Mouse (Mus musculus): ENCODE results near the gene Sdk1. TPM values are rescaled to one million over a fixed set of nuclear protein-coding genes. Genes with fewer than 3 reads are reported as not detected.

Sdk1 gene
- polyA plus RNA-seq, 1 experiment from 2014 or later: 2.0 TPM

DNA sequence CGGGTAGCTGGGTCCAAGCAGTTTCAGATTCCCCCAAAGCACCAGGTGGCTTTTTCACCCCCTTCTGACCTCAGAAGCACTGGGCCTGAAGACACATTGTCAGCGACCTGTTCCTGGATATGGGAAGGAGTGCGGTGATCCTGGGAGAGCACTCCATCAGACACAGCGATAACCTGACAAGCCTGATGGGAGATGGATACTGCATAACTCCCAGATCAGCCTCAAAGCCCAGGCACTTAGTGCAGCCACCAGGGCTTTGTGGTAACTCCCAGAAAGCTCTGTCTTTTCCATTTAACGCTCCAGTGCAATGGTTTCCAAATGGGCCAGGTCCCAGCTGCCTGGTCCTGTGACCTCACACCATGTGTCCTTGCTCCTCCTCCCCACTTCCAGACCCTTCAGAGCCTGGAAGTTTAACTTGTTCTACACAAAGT, 886.9 kb downstream of the Sdk1 start:
- H3K27ac ChIP-seq: 0 out of 2 replicates have a peak overlapping the region, but pooled peaks have one; percentile 29
- no peak overlapping the region for H3K4me3 ChIP-seq (replicated peaks)
- H3K4me1 ChIP-seq (replicated peaks): peaks cover 27% of the 10 kb centered on the region
- H3K4me2 ChIP-seq: no peak overlapping the region
- 0 out of 2 replicates have a peak, but pooled peaks have one; percentile 37 for ATAC-seq (ENCODE audit: insufficient number of reproducible peaks, insufficient read depth, low FRiP score, low TSS enrichment, low read depth)
- no peaks in the 10 kb centered on the region for H3K27me3 ChIP-seq
- no peaks in the 10 kb centered on the region for H3K9me3 ChIP-seq
- WGBS: 9% methylated on average over 5 of the region's 5 CpGs
- no peak overlapping the region for H3K9ac ChIP-seq (replicated peaks)
- no peaks in the 10 kb centered on the region for H3K36me3 ChIP-seq

DNA sequence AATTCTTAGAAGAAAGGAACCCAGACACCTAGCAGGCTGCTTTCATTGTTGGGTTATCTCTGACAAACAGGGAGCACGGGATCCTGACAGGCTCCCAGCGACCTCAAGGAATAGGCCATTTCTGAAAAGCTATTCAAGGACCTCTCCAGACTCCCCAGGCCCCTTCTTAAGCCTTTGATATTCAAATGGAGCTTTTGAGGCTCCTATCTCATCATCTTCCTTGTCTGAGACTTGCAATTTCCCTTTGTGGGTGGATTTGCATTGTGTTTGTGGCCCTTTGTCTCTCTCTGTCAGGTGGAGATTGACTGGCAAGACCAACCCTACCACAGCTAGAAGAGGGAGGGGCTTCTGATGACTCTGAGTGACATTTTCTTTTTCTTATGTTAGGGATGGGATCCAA, 888.7 kb downstream of the Sdk1 start:
- Histone ChIP-seq H3K36me3 (no peaks in the 10 kb centered on the region), H3K27ac (no peak overlapping the region), H3K4me3 (replicated peaks) (no peak overlapping the region), H3K4me2 (no peak overlapping the region), H3K27me3 (no peaks in the 10 kb centered on the region), H3K9ac (replicated peaks) (no peak overlapping the region), H3K4me1 (replicated peaks) (peaks cover 34% of the 10 kb centered on the region), H3K9me3 (no peaks in the 10 kb centered on the region)
- 12% methylated on average over 2 of the region's 2 CpGs for WGBS
- no peak for ATAC-seq (ENCODE audit: insufficient number of reproducible peaks, insufficient read depth, low FRiP score, low TSS enrichment, low read depth)

DNA sequence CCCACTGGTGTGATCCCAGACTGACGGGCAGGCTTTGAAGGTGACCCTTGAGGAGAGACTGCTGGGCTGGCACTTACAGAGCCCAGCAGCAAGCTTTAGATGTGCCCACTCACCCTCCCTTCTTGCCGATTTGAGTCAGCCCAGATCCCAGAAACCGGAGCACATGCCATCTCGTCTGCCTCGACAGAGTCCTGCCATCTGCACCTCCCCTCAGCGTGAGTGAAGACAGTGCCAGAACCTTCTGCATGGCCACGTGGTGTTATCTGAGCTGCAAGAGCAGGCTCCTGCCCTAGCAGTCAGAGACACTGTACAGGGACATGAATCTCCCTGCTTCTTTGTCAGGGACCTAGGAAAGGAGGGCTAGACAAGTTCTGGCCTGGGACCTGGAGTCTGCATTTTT, 898.7 kb downstream of the Sdk1 start:
- Histone ChIP-seq H3K27me3 (no peaks in the 10 kb centered on the region), H3K9me3 (no peaks in the 10 kb centered on the region), H3K4me2 (no peak overlapping the region), H3K36me3 (no peaks in the 10 kb centered on the region), H3K9ac (replicated peaks) (no peak overlapping the region), H3K4me3 (replicated peaks) (no peak overlapping the region), H3K27ac (no peak overlapping the region), H3K4me1 (replicated peaks) (no peaks in the 10 kb centered on the region)
- WGBS: 57% methylated on average over 7 of the region's 7 CpGs
- no peak for ATAC-seq (ENCODE audit: insufficient number of reproducible peaks, insufficient read depth, low FRiP score, low TSS enrichment, low read depth)

DNA sequence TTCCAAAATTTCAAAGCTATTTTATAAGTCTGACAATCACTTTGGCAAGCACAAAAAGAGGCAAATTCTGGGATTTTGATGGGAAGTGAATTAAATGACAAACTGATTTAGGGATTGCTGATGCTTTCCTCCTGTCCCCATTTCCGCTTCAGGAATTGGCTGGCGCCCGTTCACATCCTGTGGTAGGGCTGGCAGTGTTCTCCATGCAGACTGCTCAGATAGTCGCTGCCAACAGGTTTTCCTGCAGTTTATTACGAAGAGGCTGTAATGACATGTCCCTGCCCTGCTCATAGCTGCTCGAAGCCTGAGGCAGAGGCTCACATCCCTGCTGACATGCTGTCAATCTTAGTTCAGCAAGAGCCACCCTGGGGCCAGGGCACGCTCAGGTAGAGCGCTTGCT, 908.3 kb downstream of the Sdk1 start:
- no peak overlapping the region for H3K9ac ChIP-seq (replicated peaks)
- H3K27me3 ChIP-seq: no peaks in the 10 kb centered on the region
- no peak overlapping the region for H3K4me2 ChIP-seq
- ATAC-seq (ENCODE audit: insufficient number of reproducible peaks, insufficient read depth, low FRiP score, low TSS enrichment, low read depth): no peak
- peaks cover 19% of the 10 kb centered on the region; the same call in 1 of the 2 replicates for H3K9me3 ChIP-seq
- no peaks in the 10 kb centered on the region for H3K4me1 ChIP-seq (replicated peaks)
- WGBS: 80% methylated on average over 8 of the region's 8 CpGs
- no peak overlapping the region for H3K4me3 ChIP-seq (replicated peaks)
- H3K27ac ChIP-seq: no peak overlapping the region
- no peaks in the 10 kb centered on the region for H3K36me3 ChIP-seq

DNA sequence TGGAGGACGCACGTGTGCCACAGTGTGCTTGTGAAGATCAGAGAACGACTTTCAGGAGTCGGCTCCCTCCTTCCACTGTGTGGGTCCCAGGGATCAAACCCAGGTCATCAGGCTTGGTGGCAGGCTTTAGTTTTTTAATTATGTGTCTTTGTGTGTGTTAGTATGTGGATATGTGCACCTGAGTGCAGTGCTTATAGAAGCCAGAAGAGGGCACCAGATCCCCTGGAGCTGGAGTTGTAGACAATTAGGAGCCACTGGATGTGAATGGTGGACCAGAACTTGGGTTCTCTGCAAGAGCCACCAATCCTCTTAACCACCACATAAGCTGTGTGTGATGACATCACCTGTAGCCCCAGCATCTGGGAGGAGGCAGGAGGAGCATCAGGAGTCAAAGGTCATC, 909.5 kb downstream of the Sdk1 start:
- Histone ChIP-seq H3K27me3 (no peaks in the 10 kb centered on the region), H3K9ac (replicated peaks) (no peak overlapping the region), H3K27ac (no peak overlapping the region), H3K9me3 (peaks cover 19% of the 10 kb centered on the region; the same call in 1 of the 2 replicates), H3K4me3 (replicated peaks) (no peak overlapping the region), H3K4me1 (replicated peaks) (no peaks in the 10 kb centered on the region), H3K36me3 (no peaks in the 10 kb centered on the region), H3K4me2 (no peak overlapping the region)
- 94% methylated on average over 4 of the region's 4 CpGs for WGBS
- no peak for ATAC-seq (ENCODE audit: insufficient number of reproducible peaks, insufficient read depth, low FRiP score, low TSS enrichment, low read depth)

DNA sequence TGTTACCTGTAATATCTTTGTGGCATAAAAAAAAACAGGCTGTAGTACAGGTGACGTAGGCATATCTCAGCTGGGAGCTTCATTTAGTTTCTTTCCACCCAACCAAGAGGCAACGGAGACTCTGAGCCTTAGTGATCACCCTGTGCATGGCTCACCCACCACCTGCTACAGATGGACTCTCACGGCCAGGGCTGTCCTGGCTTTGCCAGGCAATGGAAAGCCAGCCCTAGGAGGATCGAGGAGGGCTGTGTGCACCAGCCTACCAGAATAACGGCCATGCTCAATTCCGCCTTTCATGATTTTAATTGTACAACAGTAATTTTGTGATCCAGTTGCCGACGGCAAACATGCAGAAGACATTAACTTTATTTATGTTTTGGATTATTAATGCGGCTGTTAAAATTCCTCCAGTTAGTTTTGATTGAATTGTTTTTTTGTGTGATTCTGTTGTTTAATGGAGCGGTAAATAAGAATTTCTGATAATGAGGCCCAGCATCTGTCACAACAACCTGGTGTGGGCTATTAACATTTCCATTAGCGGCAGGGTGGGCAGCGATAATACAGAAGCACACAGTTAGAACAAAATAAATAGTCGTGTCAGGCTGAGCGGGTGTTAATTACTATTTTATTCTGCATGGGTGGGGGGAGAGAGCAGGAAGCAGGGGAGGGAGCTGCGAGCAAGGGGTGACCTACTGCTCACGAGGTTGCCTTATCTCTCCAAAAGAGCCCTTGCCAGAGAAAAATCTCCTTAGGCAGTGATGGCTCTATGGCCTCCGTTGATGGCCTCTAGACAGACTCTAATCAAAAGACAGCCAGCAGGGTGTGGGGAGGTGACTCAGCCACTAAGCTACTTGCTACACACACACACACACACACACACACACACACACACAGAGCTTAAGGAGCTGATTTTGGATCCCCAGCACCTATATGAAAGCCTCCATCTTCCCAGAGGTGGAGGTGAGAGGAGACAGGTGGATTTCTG, 915.9 kb downstream of the Sdk1 start:
- no peak overlapping the region for H3K27ac ChIP-seq
- no peaks in the 10 kb centered on the region for H3K4me1 ChIP-seq (replicated peaks)
- no peak overlapping the region for H3K4me3 ChIP-seq (replicated peaks)
- H3K4me2 ChIP-seq: no peak overlapping the region
- no peak overlapping the region for H3K9ac ChIP-seq (replicated peaks)
- no peak for ATAC-seq (ENCODE audit: insufficient number of reproducible peaks, insufficient read depth, low FRiP score, low TSS enrichment, low read depth)
- peaks cover 6% of the 10 kb centered on the region; the same call in 1 of the 2 replicates for H3K9me3 ChIP-seq
- no peaks in the 10 kb centered on the region for H3K36me3 ChIP-seq
- 55% methylated on average over 17 of the region's 17 CpGs for WGBS
- no peaks in the 10 kb centered on the region for H3K27me3 ChIP-seq

DNA sequence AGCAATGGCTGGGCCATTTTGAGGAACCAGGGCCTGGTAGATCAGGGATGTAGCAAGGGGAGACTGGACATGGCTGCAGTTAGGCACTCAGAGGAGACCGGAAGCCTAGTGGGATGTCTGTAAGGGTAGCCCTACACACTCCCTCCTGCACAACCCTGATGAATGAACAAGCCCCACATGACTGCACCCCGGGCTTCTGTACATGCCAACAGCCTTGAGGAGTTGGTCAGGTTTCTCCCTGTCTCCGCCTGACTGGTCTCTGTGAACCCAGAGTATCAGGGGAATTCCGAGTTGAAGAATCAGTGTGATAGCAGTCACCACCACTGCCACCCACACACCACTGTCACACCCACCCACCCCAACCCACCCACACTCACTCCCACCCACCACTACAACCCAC, 922.2 kb downstream of the Sdk1 start:
- H3K9me3 ChIP-seq: 0 out of 2 replicates have a peak, but pooled peaks cover 6% of the 10 kb centered on the region
- H3K27ac ChIP-seq: no peak overlapping the region
- no peak for ATAC-seq (ENCODE audit: insufficient number of reproducible peaks, insufficient read depth, low FRiP score, low TSS enrichment, low read depth)
- H3K9ac ChIP-seq (replicated peaks): no peak overlapping the region
- H3K27me3 ChIP-seq: no peaks in the 10 kb centered on the region
- no peaks in the 10 kb centered on the region for H3K36me3 ChIP-seq
- no peaks in the 10 kb centered on the region for H3K4me1 ChIP-seq (replicated peaks)
- WGBS: 85% methylated on average over 4 of the region's 4 CpGs
- H3K4me2 ChIP-seq: no peak overlapping the region
- no peak overlapping the region for H3K4me3 ChIP-seq (replicated peaks)

DNA sequence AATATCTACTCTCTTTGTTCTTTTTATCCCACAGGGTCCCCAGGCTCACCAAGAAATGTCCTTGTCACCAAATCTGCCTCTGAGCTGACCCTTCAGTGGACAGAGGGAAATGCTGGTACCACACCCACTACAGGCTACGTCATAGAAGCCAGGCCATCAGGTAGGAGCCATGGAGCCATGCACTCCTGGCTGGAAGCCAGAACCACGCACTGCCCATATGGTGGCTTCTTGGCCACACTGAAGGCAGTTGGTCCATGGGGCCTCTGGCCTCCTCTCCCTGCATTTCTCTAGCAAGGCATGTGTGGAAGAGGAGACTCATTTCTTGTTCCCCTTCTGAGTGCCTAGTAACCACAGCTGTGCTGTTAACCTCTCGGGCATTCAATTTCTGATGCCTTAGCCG, 932.3 kb downstream of the Sdk1 start:
- no peak overlapping the region for H3K4me2 ChIP-seq
- no peaks in the 10 kb centered on the region for H3K9me3 ChIP-seq
- no peaks in the 10 kb centered on the region for H3K36me3 ChIP-seq
- no peaks in the 10 kb centered on the region for H3K27me3 ChIP-seq
- H3K4me1 ChIP-seq (replicated peaks): no peaks in the 10 kb centered on the region
- no peak overlapping the region for H3K4me3 ChIP-seq (replicated peaks)
- H3K9ac ChIP-seq (replicated peaks): no peak overlapping the region
- H3K27ac ChIP-seq: no peak overlapping the region
- WGBS: 87% methylated on average over 4 of the region's 4 CpGs
- no peak for ATAC-seq (ENCODE audit: insufficient number of reproducible peaks, insufficient read depth, low FRiP score, low TSS enrichment, low read depth)

DNA sequence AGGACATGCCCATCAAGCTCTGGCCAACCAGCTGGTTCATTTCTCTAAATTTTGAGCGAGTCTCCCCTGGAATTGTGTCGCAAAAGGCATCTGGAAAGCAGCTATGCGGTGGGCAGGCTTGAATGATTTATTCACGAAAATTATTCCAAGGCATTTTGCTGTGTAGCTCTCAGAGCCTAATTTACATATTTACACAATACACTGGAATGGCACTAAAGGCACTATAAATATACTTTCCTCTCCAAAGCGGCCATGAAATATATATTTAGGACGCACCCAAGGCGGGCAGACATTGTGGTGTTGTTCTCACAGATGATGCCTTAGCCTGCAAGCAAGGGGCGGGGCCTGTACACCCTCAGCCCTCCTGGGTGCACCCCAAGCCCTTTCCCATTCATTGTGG, 936.9 kb downstream of the Sdk1 start:
- 78% methylated on average over 8 of the region's 8 CpGs for WGBS
- ATAC-seq (ENCODE audit: insufficient number of reproducible peaks, insufficient read depth, low FRiP score, low TSS enrichment, low read depth): no peak; the same call in 1 of the 2 replicates

DNA sequence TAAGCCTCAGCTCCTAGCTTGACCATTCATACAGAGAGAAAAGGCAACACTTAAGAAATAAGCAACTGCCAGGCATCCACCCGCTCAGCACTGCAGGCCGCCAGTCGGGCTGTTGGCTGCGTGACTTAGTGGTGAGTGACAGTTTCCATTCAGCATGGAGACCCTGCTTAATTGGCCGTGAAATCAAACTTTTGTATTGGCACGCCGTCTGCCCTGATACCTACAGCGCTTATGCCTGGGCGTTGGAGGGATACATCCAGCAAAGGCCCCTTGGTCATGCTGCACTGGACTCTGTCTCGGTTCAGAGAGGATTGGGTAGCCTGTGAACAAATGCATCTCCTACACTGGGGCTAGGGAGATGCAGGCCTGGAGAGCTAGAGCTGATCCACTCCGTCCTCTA, 938.0 kb downstream of the Sdk1 start:
- Histone ChIP-seq H3K4me2 (no peak overlapping the region), H3K9ac (replicated peaks) (no peak overlapping the region), H3K9me3 (no peaks in the 10 kb centered on the region), H3K27ac (no peak overlapping the region), H3K27me3 (no peaks in the 10 kb centered on the region), H3K4me3 (replicated peaks) (no peak overlapping the region), H3K4me1 (replicated peaks) (no peaks in the 10 kb centered on the region), H3K36me3 (no peaks in the 10 kb centered on the region)
- no peak for ATAC-seq (ENCODE audit: insufficient number of reproducible peaks, insufficient read depth, low FRiP score, low TSS enrichment, low read depth)
- 80% methylated on average over 11 of the region's 11 CpGs for WGBS

More for the DNA sequence above, 936.9 kb downstream of the Sdk1 start:
- H3K27me3 ChIP-seq: no peaks in the 10 kb centered on the region
- no peak overlapping the region for H3K27ac ChIP-seq
- H3K36me3 ChIP-seq: no peaks in the 10 kb centered on the region
- H3K4me1 ChIP-seq (replicated peaks): no peaks in the 10 kb centered on the region
- no peaks in the 10 kb centered on the region for H3K9me3 ChIP-seq
- no peak overlapping the region for H3K4me2 ChIP-seq
- H3K4me3 ChIP-seq (replicated peaks): no peak overlapping the region
- no peak overlapping the region for H3K9ac ChIP-seq (replicated peaks)

DNA sequence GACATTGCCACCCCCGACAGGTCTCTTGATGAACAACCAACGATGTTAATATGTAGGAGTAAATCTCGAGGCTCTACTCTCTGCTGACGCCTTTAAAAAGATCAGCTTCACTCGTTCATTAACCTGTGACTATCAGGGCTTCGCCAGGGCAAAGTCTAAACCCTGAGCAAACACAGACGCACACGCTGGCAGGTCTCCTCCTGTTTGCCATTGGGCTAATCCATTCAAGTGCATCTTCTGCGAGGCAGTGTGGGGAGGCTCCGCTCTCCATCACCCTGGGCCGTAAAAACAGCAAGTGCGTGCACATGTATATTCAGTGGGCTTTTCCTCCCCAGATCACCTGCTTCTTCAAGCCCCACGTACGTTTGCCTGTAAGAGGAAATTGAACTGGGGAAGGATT, 940.6 kb downstream of the Sdk1 start:
- Histone ChIP-seq H3K9ac (replicated peaks) (no peak overlapping the region), H3K36me3 (no peaks in the 10 kb centered on the region), H3K27me3 (no peaks in the 10 kb centered on the region; the same call in 1 of the 2 replicates), H3K27ac (no peak overlapping the region), H3K4me3 (replicated peaks) (no peak overlapping the region), H3K4me2 (no peak overlapping the region), H3K4me1 (replicated peaks) (no peaks in the 10 kb centered on the region), H3K9me3 (no peaks in the 10 kb centered on the region)
- WGBS: 68% methylated on average over 14 of the region's 14 CpGs
- no peak for ATAC-seq (ENCODE audit: insufficient number of reproducible peaks, insufficient read depth, low FRiP score, low TSS enrichment, low read depth)

Data from limb, embryonic 12.5 days (tissue).